Mouse (Mus musculus) CH12.LX (cell line): ENCODE measurements around the gene Ddx39. TPM values are rescaled to one million over a fixed set of nuclear protein-coding genes. Genes with fewer than 3 reads are reported as not detected.

Experiments used
- DNase-seq: peaks from one replicate; pipeline ENCODE4 v3.0.0-alpha.2; 2013; ENCODE audit errors: extremely low read depth
- H3K27ac ChIP-seq: 2 replicates; pipeline ENCODE4 v1.5.1; 2012; ENCODE audit warnings: low read depth, mild to moderate bottlenecking, control low read depth, moderate library complexity; ENCODE audit not compliant: insufficient read depth
- H3K27me3 ChIP-seq: replicated peaks from 2 replicates; pipeline ENCODE3; 2012; ENCODE audit warnings: inconsistent platforms
- H3K36me3 ChIP-seq, 2 experiments: replicated peaks in 1 of 2; 2 replicates each; pipeline versions ENCODE3 to v1.6.1; 2012; ENCODE audit warnings: inconsistent platforms in 1 of 2, low read length in 1 of 2, mild to moderate bottlenecking in 1 of 2, mixed read lengths in 1 of 2, moderate library complexity in 1 of 2; ENCODE audit not compliant: control insufficient read depth in 1 of 2, insufficient read depth in 1 of 2
- H3K4me1 ChIP-seq, 2 experiments: 2 replicates each; pipeline ENCODE4 v1.6.1; 2012; ENCODE audit warnings: inconsistent platforms in 1 of 2, moderate library complexity in 1 of 2; ENCODE audit not compliant: insufficient read depth in 2 of 2, control insufficient read depth in 1 of 2
- H3K4me2 ChIP-seq: 2 replicates; pipeline ENCODE4 v1.6.1; 2012; ENCODE audit warnings: low read depth, mild to moderate bottlenecking, control low read depth; ENCODE audit not compliant: poor library complexity, insufficient read depth, severe bottlenecking
- H3K4me3 ChIP-seq, 3 experiments: fragments of 150-350 bp in 1 of 3; sonication (generic) in 1 of 3; replicated peaks in 1 of 3; 2 replicates each; pipeline versions ENCODE3 to v1.5.1; 2011 to 2012; ENCODE audit warnings: low read depth in 2 of 3, low read length in 2 of 3, mild to moderate bottlenecking in 2 of 3, moderate library complexity in 2 of 3, control low read depth in 1 of 3, improper control_type of control experiment in 1 of 3, inconsistent platforms in 1 of 3, mixed read lengths in 1 of 3; ENCODE audit not compliant: poor library complexity in 1 of 3
- H3K79me2 ChIP-seq: replicated peaks from 2 replicates; pipeline ENCODE4 v1.6.1; 2012; ENCODE audit warnings: mild to moderate bottlenecking, moderate library complexity; ENCODE audit not compliant: control insufficient read depth, poor library complexity, insufficient read depth, severe bottlenecking; ENCODE audit errors: extremely low read depth
- H3K9ac ChIP-seq: 2 replicates; pipeline ENCODE4 v1.6.1; 2012; ENCODE audit warnings: low read depth, mild to moderate bottlenecking, control low read depth, moderate library complexity; ENCODE audit not compliant: insufficient read depth
- H3K9me3 ChIP-seq: replicated peaks from 2 replicates; pipeline ENCODE3; 2012; ENCODE audit warnings: low read length, inconsistent platforms, mixed read lengths
- BHLHE40 ChIP-seq: IDR thresholded peaks from 2 replicates; pipeline ENCODE4 v1.6.1; 2011; ENCODE audit warnings: mild to moderate bottlenecking, low read depth, low read length, improper control_type of control experiment
- CHD2 ChIP-seq: IDR thresholded peaks from 2 replicates; pipeline ENCODE4 v1.6.1; 2011; ENCODE audit warnings: low read length, improper control_type of control experiment
- CTCF ChIP-seq, 2 experiments: IDR thresholded peaks in 1 of 2; conservative IDR thresholded peaks in 1 of 2; 2 replicates each; pipeline ENCODE4 v1.5.1; 2011 to 2012; ENCODE audit warnings: low read depth in 2 of 2, low read length in 2 of 2, improper control_type of control experiment in 1 of 2, inconsistent platforms in 1 of 2, mild to moderate bottlenecking in 1 of 2, moderate library complexity in 1 of 2
- ELF1 ChIP-seq: IDR thresholded peaks from 2 replicates; pipeline ENCODE4 v1.6.1; 2014; ENCODE audit warnings: low read depth, mild to moderate bottlenecking, inconsistent platforms, low read length, improper control_type of control experiment
- ETS1 ChIP-seq: conservative IDR thresholded peaks from 2 replicates; pipeline ENCODE4 v1.6.1; 2012; ENCODE audit warnings: low read depth, mild to moderate bottlenecking, inconsistent platforms, low read length, improper control_type of control experiment, moderate library complexity
- HCFC1 ChIP-seq: IDR thresholded peaks from 2 replicates; pipeline ENCODE4 v1.6.1; 2012; ENCODE audit warnings: low read depth, mild to moderate bottlenecking, inconsistent platforms, low read length, improper control_type of control experiment
- IRF4 ChIP-seq: IDR thresholded peaks from 2 replicates; pipeline ENCODE4 v1.6.1; 2014; ENCODE audit warnings: low read depth, mild to moderate bottlenecking, inconsistent platforms, low read length, improper control_type of control experiment
- JUN ChIP-seq: IDR thresholded peaks from 2 replicates; pipeline ENCODE4 v1.6.1; 2011; ENCODE audit warnings: low read depth, mild to moderate bottlenecking, low read length, improper control_type of control experiment, moderate library complexity; ENCODE audit not compliant: insufficient read depth
- MAFK ChIP-seq: IDR thresholded peaks from 2 replicates; pipeline ENCODE4 v1.6.1; 2011; ENCODE audit warnings: low read length, improper control_type of control experiment; ENCODE audit not compliant: insufficient replicate concordance
- MAX ChIP-seq: IDR thresholded peaks from 2 replicates; pipeline ENCODE4 v1.6.1; 2011; ENCODE audit warnings: low read length, improper control_type of control experiment
- MAZ ChIP-seq: IDR thresholded peaks from 2 replicates; pipeline ENCODE4 v1.6.1; 2012; ENCODE audit warnings: low read depth, mild to moderate bottlenecking, inconsistent platforms, low read length, improper control_type of control experiment, moderate library complexity
- MEF2A ChIP-seq: IDR thresholded peaks from 2 replicates; pipeline ENCODE4 v1.6.1; 2014; ENCODE audit warnings: low read depth, mild to moderate bottlenecking, inconsistent platforms, low read length, improper control_type of control experiment, borderline replicate concordance
- MXI1 ChIP-seq: IDR thresholded peaks from 2 replicates; pipeline ENCODE4 v1.6.1; 2011; ENCODE audit warnings: mild to moderate bottlenecking, low read depth, low read length, improper control_type of control experiment
- MYC ChIP-seq: IDR thresholded peaks from 2 replicates; pipeline ENCODE4 v1.6.1; 2011; ENCODE audit warnings: low read depth, mild to moderate bottlenecking, improper control_type of control experiment, low read length
- NELFE ChIP-seq: IDR thresholded peaks from 2 replicates; pipeline ENCODE4 v1.6.1; 2011; ENCODE audit warnings: low read depth, low read length, improper control_type of control experiment
- NRF1 ChIP-seq: IDR thresholded peaks from 2 replicates; pipeline ENCODE4 v1.6.1; 2014; ENCODE audit warnings: low read depth, mild to moderate bottlenecking, inconsistent platforms, low read length, improper control_type of control experiment, moderate library complexity
- PAX5 ChIP-seq: IDR thresholded peaks from 2 replicates; pipeline ENCODE4 v1.6.1; 2012; ENCODE audit warnings: low read length, inconsistent platforms, mixed read lengths
- POLR2A ChIP-seq: IDR thresholded peaks from 2 replicates; pipeline ENCODE4 v1.6.1; 2011; ENCODE audit warnings: low read depth, mild to moderate bottlenecking, improper control_type of control experiment, low read length
- POLR2AphosphoS2 ChIP-seq: IDR thresholded peaks from 2 replicates; pipeline ENCODE4 v1.6.1; 2011; ENCODE audit warnings: low read depth, low read length, improper control_type of control experiment
- RCOR1 ChIP-seq: conservative IDR thresholded peaks from 2 replicates; pipeline ENCODE4 v1.6.1; 2012; ENCODE audit warnings: low read depth, mild to moderate bottlenecking, inconsistent platforms, low read length, improper control_type of control experiment
- SIN3A ChIP-seq: IDR thresholded peaks from 2 replicates; pipeline ENCODE4 v1.6.1; 2012; ENCODE audit warnings: low read length, improper control_type of control experiment, inconsistent platforms
- TBP ChIP-seq: conservative IDR thresholded peaks from 2 replicates; pipeline ENCODE4 v1.6.1; 2011; ENCODE audit warnings: low read depth, low read length, improper control_type of control experiment
- TCF12 ChIP-seq: IDR thresholded peaks from 2 replicates; pipeline ENCODE4 v1.6.1; 2014; ENCODE audit warnings: low read depth, mild to moderate bottlenecking, inconsistent platforms, low read length, improper control_type of control experiment
- UBTF ChIP-seq: IDR thresholded peaks from 2 replicates; pipeline ENCODE4 v1.6.1; 2012; ENCODE audit warnings: low read depth, mild to moderate bottlenecking, inconsistent platforms, low read length, improper control_type of control experiment, moderate library complexity
- USF1 ChIP-seq: IDR thresholded peaks from 2 replicates; pipeline ENCODE4 v1.6.1; 2014; ENCODE audit warnings: low read depth, mild to moderate bottlenecking, inconsistent platforms, low read length, improper control_type of control experiment
- ZC3H11A ChIP-seq: IDR thresholded peaks from 2 replicates; pipeline ENCODE4 v1.6.1; 2012; ENCODE audit warnings: low read depth, mild to moderate bottlenecking, inconsistent platforms, low read length, improper control_type of control experiment
- ZKSCAN1 ChIP-seq: IDR thresholded peaks from 2 replicates; pipeline ENCODE4 v1.6.1; 2012; ENCODE audit warnings: low read depth, inconsistent platforms, low read length, improper control_type of control experiment, borderline replicate concordance
- ZMIZ1 ChIP-seq: IDR thresholded peaks from 2 replicates; pipeline ENCODE4 v1.6.1; 2012; ENCODE audit warnings: low read depth, mild to moderate bottlenecking, inconsistent platforms, low read length, improper control_type of control experiment
- dilution Hi-C: fragments of 300-500 bp; cut with MboI; formaldehyde crosslinking; loops from 2 replicates; pipeline ENCODE4 v1.14.3; 2020; ENCODE audit warnings: low sequenced_read_pairs; ENCODE audit not compliant: extremely low pct_unique_long_range_greater_than_20kb, extremely low pct_ligation_motif_present
- in situ Hi-C: fragments of 300-500 bp; cut with MboI; formaldehyde crosslinking; loops from 3 replicates; pipeline ENCODE4 v1.14.3; 2019; ENCODE audit warnings: low sequenced_read_pairs, low pct_ligation_motif_present, low pct_unique_long_range_greater_than_20kb, mixed read lengths
- polyA plus RNA-seq: library from polyadenylated mRNA; unstranded; fragments of >175 nt; gene quantifications from 2 replicates; pipeline ENCODE4 v1.2.1, GENCODE M21; 2012; ENCODE audit warnings: low read depth; ENCODE audit not compliant: insufficient read length
- total RNA-seq, 2 experiments: library from RNA; depleted of rRNA; stranded (reverse); fragments of 300-350 nt in 1 of 2; fragments of >200 nt in 1 of 2; gene quantifications; 2 replicates each; pipeline ENCODE4 v1.2.3; 2012 to 2014

Ddx39 gene
- total and polyA plus RNA-seq, 3 experiments = 194 to 339 (median 231) TPM

- peak overlapping the region; percentile 64 for H3K4me2 ChIP-seq
- peaks cover 30% of the 10 kb centered on the region for H3K79me2 ChIP-seq
- peaks cover 3 to 33% of the 10 kb centered on the region in 2 experiments for H3K36me3 ChIP-seq
- H3K4me3 ChIP-seq = peak overlapping the region; percentile 72 to 94 (median 84)
- dilution Hi-C loops = no loop called here
- no peak for DNase-seq
- H3K27me3 ChIP-seq = no peaks in the 10 kb centered on the region
- peaks cover 6% of the 10 kb centered on the region for H3K9me3 ChIP-seq
- H3K4me1 ChIP-seq = peaks cover 27 to 60% of the 10 kb centered on the region in 2 experiments
- H3K27ac ChIP-seq = no peak overlapping the region
- TF ChIP-seq ELF1 (no peak), ETS1 (no peak), MAFK (no peak), MAZ (no peak), IRF4 (no peak), NELFE (no peak), POLR2A (no peak), CTCF (conservative IDR thresholded peaks at IDR 0.05 in 1 of 2, IDR thresholded peaks at IDR 0.05 in 1 of 2; ENCODE audit: low read depth in 2 of 2, low read length in 2 of 2) (no peak), RCOR1 (no peak), MAX (no peak), ZKSCAN1 (no peak), UBTF (no peak), TBP (no peak), PAX5 (no peak), POLR2AphosphoS2 (no peak), SIN3A (no peak), MYC (no peak), MEF2A (no peak), JUN (no peak), ZMIZ1 (no peak)
- in situ Hi-C loops = no loop called here
- peak overlapping the region; percentile 85 for H3K9ac ChIP-seq
These were observed 17.4 kb upstream of the Ddx39 start for GRCm38 (mm10) chr8:83697374-83698220.

DNA sequence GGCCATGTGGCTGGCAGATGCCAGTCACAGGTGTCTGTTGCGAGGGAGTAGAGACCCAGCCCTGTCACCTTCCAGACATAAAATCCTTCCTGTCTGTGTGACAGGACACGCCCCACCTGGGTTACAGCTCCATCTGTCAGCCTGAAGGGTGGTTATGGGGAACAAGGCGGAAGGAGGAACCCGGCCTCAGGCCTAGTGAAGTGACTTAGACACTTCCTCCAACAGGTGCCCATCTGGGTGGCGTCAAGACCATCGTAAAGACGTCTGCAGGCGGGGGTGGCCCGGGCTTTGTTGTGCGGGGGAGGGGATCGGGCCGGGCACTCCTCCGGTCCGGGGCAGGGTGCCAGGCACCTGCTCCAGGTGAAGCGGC, 16.7 kb upstream of the Ddx39 start:
- peak overlapping the region; percentile 72 to 94 (median 84) for H3K4me3 ChIP-seq
- H3K27ac ChIP-seq = peak overlapping the region; percentile 41; the same call in 1 of the 2 replicates

More for the DNA sequence above, 16.7 kb upstream of the Ddx39 start:
- Histone ChIP-seq H3K9me3 (peaks cover 6% of the 10 kb centered on the region), H3K4me2 (peak overlapping the region; percentile 64), H3K79me2 (peaks cover 30% of the 10 kb centered on the region), H3K4me1 (peaks cover 27 to 55% of the 10 kb centered on the region in 2 experiments), H3K36me3 (peaks cover 0 to 26% of the 10 kb centered on the region in 2 experiments), H3K9ac (peak overlapping the region; percentile 85), H3K27me3 (no peaks in the 10 kb centered on the region)
- in situ Hi-C loops = no loop called here
- no peak for TF ChIP-seq TBP
- TF ChIP-seq PAX5 = no peak
- peak; percentile 60 for TF ChIP-seq HCFC1
- 0 out of 2 replicates have a peak, but pooled peaks have one; percentile 27 for TF ChIP-seq ZMIZ1
- peak; percentile 63 for TF ChIP-seq BHLHE40
- 0 out of 2 replicates have a peak, but pooled peaks have one; percentile 21 for TF ChIP-seq IRF4
- TF ChIP-seq POLR2A = no peak
- TF ChIP-seq CHD2 = peak; percentile 46; the same call in 1 of the 2 replicates
- peak; percentile 93 for TF ChIP-seq SIN3A
- TF ChIP-seq MAZ = peak; percentile 66; the same call in 1 of the 2 replicates
- peak; percentile 53; the same call in 1 of the 2 replicates for TF ChIP-seq TCF12
- no peak for TF ChIP-seq JUN
- TF ChIP-seq ELF1 = peak; percentile 78
- no peak for TF ChIP-seq ZC3H11A
- TF ChIP-seq MAX = peak; percentile 35; the same call in 1 of the 2 replicates
- TF ChIP-seq MYC = 0 out of 2 replicates have a peak, but pooled peaks have one; percentile 44
- no peak for TF ChIP-seq USF1
- 0 out of 2 replicates have a peak, but pooled peaks have one; percentile 19 for TF ChIP-seq ETS1
- TF ChIP-seq MXI1 = peak; percentile 88
- TF ChIP-seq NRF1 = peak; percentile 25; the same call in 1 of the 2 replicates
- DNase-seq = peak; percentile 84
- dilution Hi-C loops = no loop called here
